Mouse (Mus musculus): ENCODE results near the gene Cgn. TPM values are rescaled to one million over a fixed set of nuclear protein-coding genes. Genes with fewer than 3 reads are reported as not detected.
A peak's percentile ranks its signal among the peaks of the same experiment; 100 is the strongest.

The Cgn gene
- polyA plus RNA-seq, 1 experiment from 2014 or later, result 12.6 TPM

GRCm38 (mm10) chr3:94814663-94815062, 28.4 kb upstream of the Cgn start:
- Histone ChIP-seq H3K27ac (replicated peaks) (no peak overlapping the region), H3K9me3 (replicated peaks) (no peaks in the 10 kb centered on the region), H3K27me3 (no peaks in the 10 kb centered on the region), H3K4me1 (no peaks in the 10 kb centered on the region; the same call in 1 of the 2 replicates), H3K36me3 (no peaks in the 10 kb centered on the region), H3K4me2 (replicated peaks) (no peak overlapping the region), H3K9ac (no peak overlapping the region), H3K4me3 (replicated peaks) (no peak overlapping the region)
- 76% methylated on average over 4 of the region's 4 CpGs for WGBS
- ATAC-seq (ENCODE audit: insufficient number of reproducible peaks, low FRiP score, low TSS enrichment, low read depth), result no peak

DNA sequence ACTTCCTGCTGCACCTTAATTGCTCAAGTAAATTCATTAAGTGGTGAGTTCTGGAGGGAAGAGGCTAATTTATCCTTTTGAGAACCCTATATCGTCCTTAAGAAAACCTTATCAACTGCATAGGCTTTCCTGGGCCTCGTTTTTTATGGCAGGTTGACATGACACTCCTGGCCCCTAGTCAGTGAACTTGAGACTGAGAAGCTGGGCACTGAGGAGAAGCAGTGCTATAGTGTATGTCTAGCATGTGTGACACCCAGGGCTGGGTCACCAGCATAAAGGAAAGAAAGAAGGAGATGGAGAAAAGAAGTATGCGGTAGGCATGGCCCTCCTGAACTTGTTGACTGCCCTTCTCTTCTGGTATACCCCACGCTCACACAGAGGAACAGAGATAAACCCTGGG, 27.8 kb upstream of the Cgn start:
- Histone ChIP-seq H3K27ac (replicated peaks) (no peak overlapping the region), H3K4me1 (no peaks in the 10 kb centered on the region), H3K4me3 (replicated peaks) (no peak overlapping the region), H3K4me2 (replicated peaks) (no peak overlapping the region), H3K9me3 (replicated peaks) (no peaks in the 10 kb centered on the region), H3K9ac (no peak overlapping the region), H3K36me3 (no peaks in the 10 kb centered on the region), H3K27me3 (no peaks in the 10 kb centered on the region)
- 79% methylated on average over 4 of the region's 4 CpGs for WGBS
- ATAC-seq (ENCODE audit: insufficient number of reproducible peaks, low FRiP score, low TSS enrichment, low read depth), result no peak

DNA sequence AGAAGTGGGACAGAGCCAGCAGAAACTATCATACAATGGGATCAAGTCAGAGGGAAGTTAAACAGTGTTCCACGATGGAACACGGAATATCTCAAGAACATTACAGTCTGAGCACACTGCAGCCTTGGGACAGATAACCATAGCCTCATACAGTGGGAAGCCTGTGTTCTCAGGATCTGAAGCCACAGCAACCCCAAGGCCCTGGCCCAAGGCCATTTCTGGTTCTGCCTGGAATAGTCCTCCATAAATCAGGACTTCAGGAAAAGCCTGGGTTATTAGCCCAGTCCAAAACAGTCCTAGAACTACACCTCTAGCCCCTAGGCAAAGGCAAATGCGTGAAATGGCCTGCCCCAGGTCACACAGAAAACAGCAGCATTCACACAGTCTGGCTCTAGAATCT, 27.4 kb upstream of the Cgn start:
- WGBS, result 83% methylated on average over 3 of the region's 3 CpGs
- H3K27me3 ChIP-seq, result no peaks in the 10 kb centered on the region
- H3K9ac ChIP-seq, result no peak overlapping the region
- ATAC-seq (ENCODE audit: insufficient number of reproducible peaks, low FRiP score, low TSS enrichment, low read depth), result no peak
- H3K9me3 ChIP-seq (replicated peaks), result no peaks in the 10 kb centered on the region
- H3K4me1 ChIP-seq, result no peaks in the 10 kb centered on the region
- no peak overlapping the region for H3K4me2 ChIP-seq (replicated peaks)
- no peaks in the 10 kb centered on the region for H3K36me3 ChIP-seq
- H3K27ac ChIP-seq (replicated peaks), result no peak overlapping the region
- H3K4me3 ChIP-seq (replicated peaks), result no peak overlapping the region

GRCm38 (mm10) chr3:94811628-94812027, 25.3 kb upstream of the Cgn start:
- no peaks in the 10 kb centered on the region for H3K27me3 ChIP-seq
- H3K4me3 ChIP-seq (replicated peaks), result 0 out of 2 replicates have a peak overlapping the region, but pooled peaks have one; percentile 0
- no peaks in the 10 kb centered on the region for H3K4me1 ChIP-seq
- H3K36me3 ChIP-seq, result no peaks in the 10 kb centered on the region
- H3K27ac ChIP-seq (replicated peaks), result no peak overlapping the region
- no peak overlapping the region for H3K9ac ChIP-seq
- no peak overlapping the region for H3K4me2 ChIP-seq (replicated peaks)
- H3K9me3 ChIP-seq (replicated peaks), result no peaks in the 10 kb centered on the region
- no peak for ATAC-seq (ENCODE audit: insufficient number of reproducible peaks, low FRiP score, low TSS enrichment, low read depth)
- WGBS, result 17% methylated on average over 4 of the region's 4 CpGs

GRCm38 (mm10) chr3:94808296-94808695, 22.0 kb upstream of the Cgn start:
- Histone ChIP-seq H3K9ac (no peak overlapping the region), H3K9me3 (replicated peaks) (no peaks in the 10 kb centered on the region), H3K36me3 (no peaks in the 10 kb centered on the region), H3K4me3 (replicated peaks) (no peak overlapping the region), H3K27ac (replicated peaks) (no peak overlapping the region), H3K4me1 (no peaks in the 10 kb centered on the region), H3K4me2 (replicated peaks) (no peak overlapping the region), H3K27me3 (no peaks in the 10 kb centered on the region)
- ATAC-seq (ENCODE audit: insufficient number of reproducible peaks, low FRiP score, low TSS enrichment, low read depth), result no peak
- WGBS, result 92% methylated on average over 1 of the region's 1 CpGs

GRCm38 (mm10) chr3:94804976-94805375, 18.7 kb upstream of the Cgn start:
- WGBS, result 79% methylated on average over 4 of the region's 4 CpGs

DNA sequence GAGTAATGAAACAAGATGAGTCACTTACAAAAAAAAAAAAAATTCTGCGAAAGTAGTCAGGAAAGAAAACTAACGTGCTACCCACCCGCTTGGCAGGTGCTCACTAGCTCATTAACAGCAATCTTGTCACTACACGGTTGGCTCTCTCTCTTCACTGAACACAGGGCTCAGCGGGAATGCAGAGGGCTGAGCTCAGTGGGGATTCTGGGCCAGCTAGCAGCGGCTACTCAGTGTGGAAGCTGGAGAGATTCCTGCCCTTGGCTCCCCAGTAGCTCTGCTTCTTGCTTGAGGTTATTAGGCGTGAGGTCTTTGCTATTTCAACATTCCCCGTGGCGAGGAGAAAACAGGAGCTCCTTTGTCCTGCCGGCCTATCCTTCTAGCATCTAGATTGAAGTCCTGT, 17.9 kb upstream of the Cgn start:
- H3K9ac ChIP-seq, result no peak overlapping the region
- ATAC-seq (ENCODE audit: insufficient number of reproducible peaks, low FRiP score, low TSS enrichment, low read depth), result no peak
- 7% methylated on average over 10 of the region's 10 CpGs for WGBS

More at GRCm38 (mm10) chr3:94804976-94805375, 18.7 kb upstream of the Cgn start:
- Histone ChIP-seq H3K9me3 (replicated peaks) (no peaks in the 10 kb centered on the region), H3K36me3 (no peaks in the 10 kb centered on the region), H3K9ac (no peak overlapping the region), H3K27me3 (no peaks in the 10 kb centered on the region), H3K4me3 (replicated peaks) (no peak overlapping the region), H3K27ac (replicated peaks) (no peak overlapping the region), H3K4me1 (no peaks in the 10 kb centered on the region), H3K4me2 (replicated peaks) (no peak overlapping the region)
- ATAC-seq (ENCODE audit: insufficient number of reproducible peaks, low FRiP score, low TSS enrichment, low read depth), result no peak

GRCm38 (mm10) chr3:94796181-94796580, 9.9 kb upstream of the Cgn start:
- no peak for ATAC-seq (ENCODE audit: insufficient number of reproducible peaks, low FRiP score, low TSS enrichment, low read depth)
- no peak overlapping the region for H3K4me3 ChIP-seq (replicated peaks)
- no peak overlapping the region for H3K9ac ChIP-seq
- H3K9me3 ChIP-seq (replicated peaks), result no peaks in the 10 kb centered on the region
- H3K27me3 ChIP-seq, result no peaks in the 10 kb centered on the region
- no peaks in the 10 kb centered on the region for H3K36me3 ChIP-seq
- H3K4me1 ChIP-seq, result no peaks in the 10 kb centered on the region
- H3K4me2 ChIP-seq (replicated peaks), result no peak overlapping the region
- H3K27ac ChIP-seq (replicated peaks), result no peak overlapping the region

More for the DNA sequence above, 17.9 kb upstream of the Cgn start:
- Histone ChIP-seq H3K4me1 (no peaks in the 10 kb centered on the region), H3K9me3 (replicated peaks) (no peaks in the 10 kb centered on the region), H3K36me3 (no peaks in the 10 kb centered on the region), H3K4me3 (replicated peaks) (no peak overlapping the region), H3K27ac (replicated peaks) (no peak overlapping the region), H3K4me2 (replicated peaks) (no peak overlapping the region), H3K27me3 (no peaks in the 10 kb centered on the region)

- 39% methylated on average over 7 of the region's 7 CpGs for WGBS
- no peaks in the 10 kb centered on the region for H3K9me3 ChIP-seq (replicated peaks)
- no peaks in the 10 kb centered on the region for H3K4me1 ChIP-seq
- no peaks in the 10 kb centered on the region for H3K27me3 ChIP-seq
- ATAC-seq (ENCODE audit: insufficient number of reproducible peaks, low FRiP score, low TSS enrichment, low read depth), result no peak
- no peak overlapping the region for H3K9ac ChIP-seq
- no peaks in the 10 kb centered on the region for H3K36me3 ChIP-seq
- no peak overlapping the region for H3K4me2 ChIP-seq (replicated peaks)
- H3K27ac ChIP-seq (replicated peaks), result no peak overlapping the region
- H3K4me3 ChIP-seq (replicated peaks), result no peak overlapping the region
Observed at GRCm38 (mm10) chr3:94795596-94796140, 9.4 kb upstream of the Cgn start.

DNA sequence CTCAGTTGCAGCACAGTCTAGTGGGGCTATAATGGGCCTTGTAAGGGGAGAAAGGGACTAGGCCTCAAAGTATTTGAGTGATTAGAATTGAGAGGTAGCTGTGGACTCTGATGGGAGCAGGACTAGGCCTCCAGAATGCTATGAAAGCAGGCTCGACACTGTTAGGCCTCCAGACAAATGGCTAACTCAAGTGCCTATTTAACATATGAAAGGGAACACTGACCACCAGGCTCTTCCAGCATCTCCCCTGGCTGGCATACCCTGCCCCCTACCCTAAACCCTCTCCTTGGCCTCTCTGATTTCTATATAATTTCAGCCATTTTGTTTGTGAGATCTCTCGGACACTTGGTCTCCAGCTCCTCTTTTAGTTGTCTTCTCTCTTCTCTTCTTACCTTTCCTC, 8.1 kb upstream of the Cgn start:
- WGBS, result 70% methylated on average over 2 of the region's 2 CpGs
- Histone ChIP-seq H3K9ac (no peak overlapping the region), H3K27me3 (no peaks in the 10 kb centered on the region), H3K27ac (replicated peaks) (no peak overlapping the region), H3K4me2 (replicated peaks) (no peak overlapping the region), H3K9me3 (replicated peaks) (no peaks in the 10 kb centered on the region), H3K36me3 (no peaks in the 10 kb centered on the region), H3K4me1 (no peaks in the 10 kb centered on the region), H3K4me3 (replicated peaks) (no peak overlapping the region)
- ATAC-seq (ENCODE audit: insufficient number of reproducible peaks, low FRiP score, low TSS enrichment, low read depth), result no peak

DNA sequence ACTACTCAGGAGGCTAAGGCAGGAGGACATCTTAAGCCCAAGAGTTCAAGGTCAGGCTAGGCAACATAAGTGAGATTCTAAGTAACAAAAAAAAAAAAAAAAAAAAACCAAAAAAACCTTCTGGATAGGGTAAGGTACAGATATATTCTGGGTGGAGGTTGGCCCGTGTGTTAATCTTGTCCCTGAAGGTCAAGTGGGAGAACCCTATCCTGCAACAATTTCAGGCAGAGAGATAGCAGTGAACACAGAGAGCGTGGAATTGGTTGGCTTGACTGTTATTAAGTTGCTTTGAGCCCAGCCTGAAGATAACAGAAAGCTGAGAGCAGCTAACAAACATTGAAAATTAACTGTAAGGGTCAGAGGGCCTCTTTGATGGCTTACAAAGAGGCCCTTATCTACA, 7.4 kb upstream of the Cgn start:
- H3K27ac ChIP-seq (replicated peaks), result no peak overlapping the region
- whole genome bisulfite sequencing, result 85% methylated on average over 2 of the region's 2 CpGs
- H3K4me1 ChIP-seq, result no peaks in the 10 kb centered on the region
- H3K4me3 ChIP-seq (replicated peaks), result no peak overlapping the region
- H3K4me2 ChIP-seq (replicated peaks), result no peak overlapping the region
- H3K27me3 ChIP-seq, result no peaks in the 10 kb centered on the region
- no peak for ATAC-seq (ENCODE audit: insufficient number of reproducible peaks, low FRiP score, low TSS enrichment, low read depth)
- no peaks in the 10 kb centered on the region for H3K36me3 ChIP-seq
- no peak overlapping the region for H3K9ac ChIP-seq
- H3K9me3 ChIP-seq (replicated peaks), result no peaks in the 10 kb centered on the region

DNA sequence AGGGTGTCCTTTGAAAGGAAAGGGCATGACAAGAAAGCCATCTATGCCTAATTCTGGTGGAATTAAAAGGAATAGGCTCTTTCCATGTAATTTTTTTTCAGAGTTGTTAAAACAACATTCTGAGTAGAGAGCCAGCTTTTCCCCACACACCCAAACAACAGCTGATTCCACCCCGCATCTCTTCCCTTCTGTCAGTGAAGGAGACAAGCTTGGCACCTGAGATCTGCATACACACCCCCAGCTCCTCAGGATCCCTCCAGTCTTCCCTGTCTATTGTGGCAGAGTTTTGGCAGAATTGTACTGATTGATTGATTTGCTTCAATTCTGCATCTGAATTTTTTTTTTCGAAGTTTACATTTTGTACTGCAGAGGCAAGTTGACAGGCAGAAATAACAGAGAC, 6.0 kb upstream of the Cgn start:
- no peak for ATAC-seq (ENCODE audit: insufficient number of reproducible peaks, low FRiP score, low TSS enrichment, low read depth)
- H3K27ac ChIP-seq (replicated peaks), result no peak overlapping the region
- no peak overlapping the region for H3K9ac ChIP-seq
- H3K4me1 ChIP-seq, result peaks cover 4% of the 10 kb centered on the region
- no peaks in the 10 kb centered on the region for H3K9me3 ChIP-seq (replicated peaks)
- H3K4me3 ChIP-seq (replicated peaks), result no peak overlapping the region
- 78% methylated on average over 2 of the region's 2 CpGs for WGBS
- H3K27me3 ChIP-seq, result no peaks in the 10 kb centered on the region
- H3K36me3 ChIP-seq, result no peaks in the 10 kb centered on the region
- H3K4me2 ChIP-seq (replicated peaks), result no peak overlapping the region
